Mouse (Mus musculus): ENCODE results near the gene Foxred1.

DNA sequence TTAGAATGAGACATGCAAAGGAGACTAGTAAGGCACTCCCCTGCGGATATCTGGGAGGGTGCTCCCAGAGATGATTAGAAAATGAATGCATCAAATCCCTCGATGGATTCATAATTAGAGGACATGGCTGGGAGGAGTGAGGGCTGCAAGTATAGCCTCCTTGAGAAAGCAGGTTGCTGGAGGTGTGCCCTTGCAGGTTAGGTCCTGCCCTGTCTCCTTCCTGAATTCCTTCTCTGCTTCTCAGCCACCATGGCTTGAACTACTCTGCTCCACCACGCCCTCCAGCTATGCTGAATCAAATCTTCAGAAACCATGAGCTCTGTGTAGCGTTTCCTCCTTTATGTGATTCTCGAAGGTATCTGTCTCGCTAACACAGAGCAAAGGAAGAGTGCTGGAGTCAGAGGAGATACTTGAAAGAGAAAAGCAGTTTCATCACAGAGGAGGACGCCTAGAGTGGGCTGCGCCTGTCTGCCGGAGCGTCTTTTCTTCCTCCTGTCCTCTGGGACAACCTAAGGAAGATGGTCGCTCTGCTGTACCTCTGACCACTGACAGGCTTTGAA is 17.8 kb downstream of the Foxred1 start:
- TF ChIP-seq GATA1 (IDR thresholded peaks at IDR 0.05; ENCODE audit: borderline replicate concordance, low read length) (no peak), FLI1 (IDR thresholded peaks at IDR 0.05; ENCODE audit: low read length) (no peak)

Measured in megakaryocyte, embryonic 14.5 days (primary cell).